Mouse (Mus musculus) adrenal gland, adult (tissue): ENCODE measurements at regions not wholly inside any gene's neighbourhood (a gene's known extent, or its start where the extent isn't known, plus 50 kb on each side); places are given as distances from the start of the nearest gene placed in this dataset.
"Not testable (repeated sequence)": the region's sequence is repeated elsewhere in the genome, so short reads cannot be mapped to it uniquely, and the experiment has no call there.

Experiments used
- DNase-seq, 2 experiments: peaks; one replicate each; pipeline ENCODE4 v3.0.0; 2022 to 2023; ENCODE audit warnings: low spot score in 1 of 2; ENCODE audit not compliant: inconsistent age in 2 of 2

DNA sequence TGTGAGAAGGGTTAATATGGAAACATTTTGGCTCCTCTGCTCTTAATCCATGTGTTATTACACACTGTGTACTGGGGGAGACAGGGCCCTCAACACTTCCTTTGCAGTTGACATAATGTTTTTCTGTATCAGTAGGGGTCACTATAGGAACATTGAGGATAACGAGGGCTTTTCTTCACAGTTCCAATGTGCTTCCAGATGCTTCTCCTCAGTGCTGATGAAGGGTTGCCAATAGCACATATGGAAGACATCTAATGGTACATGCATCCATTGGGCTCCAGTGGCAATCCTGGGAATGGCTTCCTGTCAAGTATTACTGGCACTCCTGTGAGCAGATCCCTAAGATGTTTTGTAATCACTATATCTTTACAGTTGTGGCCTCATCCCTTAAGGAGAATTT, 62.1 kb downstream of the Naa11 start:
- DNase-seq: no peak

DNA sequence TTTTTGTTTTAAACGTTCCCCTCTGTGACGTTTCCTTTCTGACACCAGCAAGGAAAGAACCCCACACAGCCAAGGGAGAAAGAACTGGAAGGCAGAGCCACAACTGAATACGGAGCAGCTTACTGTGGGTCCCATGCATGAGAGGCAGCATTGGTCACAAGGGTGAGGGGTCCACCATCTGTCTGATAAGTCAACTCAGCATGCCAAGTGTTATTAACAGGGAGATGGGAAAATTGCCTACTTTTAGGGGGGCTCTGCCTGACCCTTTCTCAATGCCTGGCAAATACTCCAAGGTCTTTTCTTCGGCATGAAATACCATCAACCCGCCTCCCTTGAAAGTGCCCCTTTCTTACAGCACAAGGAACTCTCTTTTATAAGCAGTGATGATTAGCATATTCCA, 66.3 kb downstream of the Naa11 start:
- DNase-seq: no peak

DNA sequence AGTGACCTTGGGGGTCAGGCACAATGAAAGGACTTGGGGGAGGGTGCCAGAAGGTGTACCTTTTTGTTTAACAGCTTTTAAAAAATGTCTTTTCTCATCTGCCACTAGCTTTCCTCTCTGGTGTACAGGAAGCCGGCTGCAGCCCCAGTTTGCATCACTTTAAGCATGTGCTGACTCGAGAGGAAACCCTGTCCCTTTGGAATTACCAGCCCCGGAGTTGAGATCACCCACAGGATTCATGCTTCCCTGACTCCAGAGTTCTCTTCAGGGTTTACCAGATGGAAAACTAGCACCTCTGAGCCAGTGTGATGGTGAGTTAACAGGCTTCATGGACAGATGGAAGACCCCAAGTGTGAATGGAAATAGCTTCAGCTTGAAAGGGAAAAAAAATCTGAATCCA, 68.3 kb downstream of the Naa11 start:
- no peak for DNase-seq

DNA sequence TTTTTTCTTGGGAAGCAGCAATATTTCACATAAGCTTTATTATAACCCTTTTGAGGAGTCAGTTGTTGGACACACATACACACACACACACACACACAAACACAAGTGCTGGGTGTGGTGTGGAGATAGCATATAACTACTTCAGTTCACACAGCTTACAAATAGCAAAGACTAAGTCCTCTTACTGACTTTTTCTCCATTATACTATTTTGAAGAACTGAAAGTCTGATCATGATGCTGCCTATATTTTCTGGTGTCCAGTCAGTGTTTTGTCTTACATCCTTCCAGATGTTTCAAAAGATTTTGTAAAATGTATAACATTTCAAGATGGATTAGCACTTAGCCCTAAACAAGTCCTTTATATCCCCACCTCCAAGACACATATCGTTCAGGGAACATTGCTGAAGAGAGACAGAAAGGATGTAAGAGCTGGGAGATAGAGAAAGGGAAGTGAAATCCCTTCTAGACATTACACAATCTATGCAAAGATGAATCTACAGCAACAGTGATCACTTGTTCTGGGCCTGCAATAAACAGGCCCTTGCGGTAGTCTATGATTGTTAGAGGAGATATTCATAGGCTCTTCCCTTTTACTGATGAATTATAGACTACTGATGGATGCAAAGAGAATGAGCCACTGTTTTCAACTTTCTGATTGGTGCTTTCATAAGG, 72.2 kb downstream of the Naa11 start:
- DNase-seq: no peak

DNA sequence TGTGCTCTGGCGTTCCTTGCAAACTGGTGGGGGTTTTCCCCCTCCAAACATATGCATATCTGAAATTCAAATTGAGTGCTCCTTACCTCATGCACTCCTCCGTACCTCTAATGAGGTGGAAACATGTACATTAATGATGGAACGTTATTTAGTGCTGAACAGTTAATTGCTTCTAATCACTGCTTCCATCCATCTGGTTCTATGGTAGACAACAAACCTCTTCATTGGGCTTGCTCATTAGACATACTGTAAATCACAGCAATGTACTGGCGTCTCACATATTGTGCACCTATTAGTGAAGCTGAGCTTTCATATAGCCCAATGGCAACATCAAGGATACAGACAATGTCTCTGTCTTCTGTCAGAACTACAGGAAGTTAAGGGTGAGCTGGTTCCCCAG, 85.3 kb downstream of the Naa11 start:
- DNase-seq: no peak

DNA sequence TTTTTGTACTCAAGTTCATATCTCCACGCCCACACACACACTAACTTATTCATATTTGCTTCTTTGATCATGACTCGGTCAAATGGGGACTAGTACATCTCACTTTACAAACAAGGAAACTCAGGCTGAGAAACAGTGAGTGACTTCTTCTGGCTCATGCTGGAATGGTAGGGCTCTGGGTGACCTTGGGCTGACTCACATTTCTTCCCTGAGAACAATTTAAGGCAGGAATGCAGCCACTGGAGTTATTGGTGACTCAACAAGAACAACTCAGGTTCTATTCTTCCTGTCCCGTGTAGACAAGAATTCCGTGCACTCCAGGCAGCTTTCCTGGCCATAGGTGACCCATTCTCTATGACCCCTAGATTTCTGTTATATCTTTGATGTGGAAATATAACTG, 87.3 kb downstream of the Naa11 start:
- DNase-seq: peak; percentile 20 to 26

DNA sequence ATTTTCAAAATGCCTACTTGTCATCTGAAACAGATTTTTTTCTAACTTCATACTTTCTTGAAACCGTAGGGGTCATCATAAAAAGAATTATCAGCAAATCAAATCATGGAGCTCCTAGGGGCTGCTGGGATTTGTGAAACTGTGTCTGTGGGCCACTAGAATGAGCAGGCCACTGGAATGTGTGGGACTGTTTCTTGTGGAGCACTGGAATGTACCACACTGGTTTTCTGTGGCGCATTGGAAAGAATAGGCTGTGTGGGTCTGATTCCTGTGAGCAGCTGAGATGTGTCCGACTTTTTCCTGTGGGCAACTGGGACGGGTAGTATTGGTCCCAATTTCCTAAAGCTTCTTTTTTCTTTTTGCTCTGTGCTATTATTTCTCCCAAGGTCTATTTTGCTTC, 90.6 kb downstream of the Naa11 start:
- no peak for DNase-seq

DNA sequence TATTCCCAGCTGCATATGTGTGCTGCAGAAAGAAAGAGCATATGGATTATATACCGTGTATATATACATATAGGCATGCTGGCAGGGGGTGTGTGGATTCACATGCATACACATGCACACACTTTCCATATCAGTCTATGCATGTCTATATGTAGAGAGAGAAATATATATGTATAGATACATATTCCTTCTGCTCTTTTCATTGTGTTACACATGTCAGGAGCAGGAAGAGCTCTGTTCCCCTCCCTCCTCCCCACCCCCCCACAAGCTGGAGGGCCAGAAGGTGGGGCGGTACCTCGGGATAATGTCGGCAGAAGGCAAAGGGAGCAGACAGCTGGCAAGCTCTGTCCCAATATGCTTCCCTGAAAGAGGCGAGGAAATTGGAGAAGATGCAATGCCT, 91.3 kb downstream of the Naa11 start:
- DNase-seq: no peak

DNA sequence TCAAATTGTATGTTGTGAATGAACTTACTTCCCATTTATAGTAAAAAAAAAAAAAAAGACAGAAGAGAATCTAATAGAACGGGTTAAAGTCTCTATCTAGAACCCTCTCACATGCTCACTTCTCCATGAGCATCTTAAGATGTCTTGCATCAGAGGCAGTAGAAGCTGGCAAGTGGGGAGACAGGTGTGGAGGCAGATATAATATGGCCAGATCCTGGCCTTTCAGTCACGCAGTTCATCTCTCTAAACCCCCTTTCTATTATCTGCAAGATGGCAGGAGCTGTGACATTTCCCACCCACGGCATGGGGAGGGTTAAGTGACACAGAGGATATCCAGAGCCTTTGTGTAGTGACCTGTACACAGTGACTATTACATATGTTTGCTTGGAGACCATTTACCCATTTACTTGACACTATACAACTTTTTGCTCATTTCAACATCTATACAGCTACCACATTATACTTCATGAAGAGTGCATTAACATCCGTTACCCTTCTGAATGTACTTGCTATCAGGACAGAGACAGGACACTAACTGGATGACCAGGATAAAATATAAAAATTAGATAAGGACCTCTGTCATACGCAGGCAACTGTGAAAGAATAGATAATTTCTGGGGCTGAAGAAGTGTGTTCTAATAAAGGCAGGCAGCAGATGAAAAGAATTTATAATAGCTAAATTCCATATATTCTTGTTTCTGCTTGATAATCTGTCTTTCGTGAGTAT, 91.9 kb downstream of the Naa11 start:
- DNase-seq: no peak

DNA sequence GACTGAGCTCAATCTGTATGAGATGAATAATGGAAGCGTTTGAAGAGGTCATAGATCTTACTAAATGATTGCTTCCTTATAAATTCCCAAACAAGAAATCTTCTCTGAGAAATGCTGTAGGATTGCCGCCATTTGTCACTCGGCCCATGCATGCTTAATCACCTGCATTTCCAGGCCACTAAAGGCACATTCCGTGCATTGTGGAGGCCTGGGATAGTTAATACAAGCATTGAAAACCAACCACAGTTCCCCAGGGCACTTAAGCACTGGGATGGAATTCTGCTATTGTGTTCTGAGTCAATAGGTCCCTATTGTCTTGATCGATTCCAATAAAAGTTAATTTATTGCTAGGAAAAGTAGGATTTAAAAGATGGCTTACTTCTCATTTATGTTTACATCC, 92.5 kb downstream of the Naa11 start:
- DNase-seq: no peak

DNA sequence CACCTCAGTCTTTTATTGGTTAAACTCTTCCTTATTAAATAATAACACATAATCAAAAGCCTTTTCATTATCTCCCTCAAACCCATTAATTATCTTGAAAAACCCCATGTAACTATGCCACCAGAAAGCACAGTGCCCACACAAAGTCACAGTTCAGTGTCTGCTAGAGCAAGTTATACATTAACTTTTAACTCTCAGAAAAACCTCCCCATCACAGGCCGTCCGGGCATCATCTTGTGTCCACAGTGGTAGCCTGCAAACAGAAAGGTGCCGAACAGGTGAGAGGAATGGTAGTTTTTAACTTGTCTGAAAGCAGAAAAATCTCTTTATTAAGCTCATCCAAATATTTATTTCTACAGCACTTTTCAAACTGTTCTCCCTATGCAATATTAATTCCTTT, 96.0 kb downstream of the Naa11 start:
- DNase-seq: no peak

DNA sequence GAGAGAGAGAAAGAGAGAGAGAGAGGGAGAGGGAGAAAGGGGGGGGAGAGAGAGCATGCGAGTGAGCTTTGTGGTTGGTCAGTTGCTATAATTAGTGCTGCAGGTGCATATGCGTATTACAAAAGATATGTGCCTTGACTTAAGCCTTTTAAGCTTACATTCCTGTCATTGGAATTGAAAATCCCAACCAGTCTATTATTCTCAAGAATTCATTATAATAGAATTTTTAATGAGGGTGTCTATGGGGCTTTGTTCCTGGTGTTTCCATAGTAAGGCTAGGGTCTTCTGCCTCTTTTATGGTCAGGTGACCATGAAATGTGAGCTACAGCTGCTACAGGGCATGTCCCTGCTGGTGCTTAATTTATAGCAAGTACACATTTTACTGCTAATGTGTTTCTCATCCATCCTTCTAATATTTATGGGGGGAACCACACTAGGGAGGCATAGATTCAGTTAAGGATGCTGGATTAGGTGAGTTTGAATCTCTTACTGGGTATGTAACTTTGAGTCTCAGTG, 102.0 kb downstream of the Naa11 start:
- no peak for DNase-seq

DNA sequence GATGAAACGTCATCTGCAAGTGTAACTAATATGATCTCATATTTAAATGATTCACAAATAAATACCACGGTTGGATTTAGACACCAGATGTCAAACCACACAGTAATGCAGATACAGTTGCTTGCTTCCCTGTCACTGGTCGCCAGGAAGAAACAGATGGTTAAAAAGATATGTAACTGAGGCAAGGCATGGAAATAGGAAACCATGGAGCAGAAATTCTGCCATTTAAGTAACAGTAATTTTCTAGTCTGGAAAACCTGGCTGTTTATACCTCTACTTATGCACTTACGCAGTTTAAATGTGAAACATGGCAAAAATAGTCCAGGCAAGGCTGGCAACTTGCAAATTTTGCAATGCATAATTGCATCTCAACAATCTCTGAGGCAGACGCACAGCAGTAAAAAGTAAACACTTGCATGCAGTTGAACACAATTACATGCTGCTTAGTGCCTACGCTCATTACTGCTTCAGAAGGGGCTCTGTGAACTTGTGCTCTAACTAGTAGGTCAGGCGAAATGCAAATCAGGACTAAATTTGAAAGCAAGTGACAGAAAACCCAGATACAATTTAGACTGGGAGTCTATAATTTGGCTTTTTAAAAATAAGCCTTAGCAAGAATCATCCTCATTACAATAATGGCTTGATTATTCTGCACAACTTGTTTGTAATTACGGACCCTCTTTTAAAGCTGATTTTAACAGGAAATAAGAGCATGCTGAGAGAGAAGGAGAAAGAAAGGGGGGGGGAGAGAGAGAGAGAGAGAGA, 102.6 kb downstream of the Naa11 start:
- no peak for DNase-seq

DNA sequence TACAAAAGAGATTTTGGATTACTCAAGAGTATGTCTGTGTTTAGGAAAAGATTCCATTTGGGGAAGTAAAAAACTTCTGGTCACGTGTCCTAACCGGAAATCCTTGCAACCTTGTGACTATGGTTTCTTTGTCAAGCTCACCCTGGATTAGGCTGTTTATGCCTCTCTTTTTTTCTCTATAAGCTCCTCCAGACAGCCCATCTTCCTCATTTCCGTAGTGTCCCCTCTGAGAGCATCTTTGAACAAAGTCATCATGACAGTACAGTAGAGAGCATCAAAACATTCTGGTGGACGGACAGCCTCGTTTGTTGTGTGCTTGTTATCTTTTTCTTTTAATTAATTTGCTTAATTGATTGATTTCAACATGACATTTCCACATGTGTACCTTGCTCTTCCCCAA, 112.7 kb downstream of the Naa11 start:
- no peak for DNase-seq

DNA sequence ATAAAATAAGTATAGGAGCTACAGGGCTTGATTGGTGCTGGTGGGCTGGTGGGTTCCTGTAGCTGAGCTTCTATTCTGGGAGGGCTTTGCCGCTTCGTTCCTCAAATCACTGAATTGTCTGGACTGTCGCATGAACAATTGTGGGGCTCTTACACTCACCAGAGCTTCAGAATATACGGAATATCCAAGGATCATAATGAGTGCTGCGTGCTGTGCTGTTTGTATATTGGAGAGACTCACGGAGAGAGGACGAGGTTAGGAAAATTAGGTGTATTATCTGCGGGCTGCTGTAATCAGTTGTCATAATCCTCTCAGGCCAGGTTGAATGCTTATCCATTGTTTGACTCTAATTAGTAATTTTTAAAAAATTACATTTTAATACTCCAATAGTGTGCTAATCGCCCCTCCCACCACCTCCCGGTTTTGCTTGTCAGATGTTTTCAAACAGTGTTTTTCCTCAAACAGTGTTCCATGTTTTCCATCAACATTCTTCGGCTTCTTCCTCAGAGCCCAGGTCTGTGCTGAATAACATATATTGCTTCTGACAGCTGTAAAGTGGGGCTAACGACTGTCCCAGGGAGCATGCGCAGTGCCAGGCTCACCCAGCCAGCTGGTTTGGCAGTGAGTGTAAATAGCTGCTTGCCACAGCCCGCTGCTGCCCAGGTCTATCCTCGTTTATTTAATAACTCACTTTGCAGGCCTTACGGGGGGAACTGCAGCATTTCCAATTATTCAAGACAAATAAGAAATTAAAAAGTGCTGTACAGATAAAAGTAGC, 114.2 kb downstream of the Naa11 start:
- peak in 1 of 2 experiments; percentile 5 for DNase-seq

DNA sequence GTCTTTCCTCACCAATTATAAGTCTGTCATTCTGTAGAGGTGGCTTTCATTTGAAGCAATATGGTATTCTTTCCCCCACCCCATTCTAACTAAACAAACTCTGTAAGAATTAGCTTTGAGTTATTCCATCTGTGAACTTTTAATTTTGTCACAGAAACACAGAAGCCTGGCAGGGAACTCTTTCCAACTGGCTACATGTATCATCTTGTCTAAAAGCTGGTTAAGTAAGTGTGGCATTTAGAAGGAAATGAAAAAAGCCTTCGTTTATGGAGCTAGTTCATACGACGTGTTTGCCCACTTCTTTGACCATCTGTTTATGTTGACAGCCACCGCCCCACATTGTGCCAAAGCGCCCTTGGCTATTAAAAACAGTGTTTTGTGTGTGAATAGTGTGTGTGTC, 115.5 kb downstream of the Naa11 start:
- no peak for DNase-seq

DNA sequence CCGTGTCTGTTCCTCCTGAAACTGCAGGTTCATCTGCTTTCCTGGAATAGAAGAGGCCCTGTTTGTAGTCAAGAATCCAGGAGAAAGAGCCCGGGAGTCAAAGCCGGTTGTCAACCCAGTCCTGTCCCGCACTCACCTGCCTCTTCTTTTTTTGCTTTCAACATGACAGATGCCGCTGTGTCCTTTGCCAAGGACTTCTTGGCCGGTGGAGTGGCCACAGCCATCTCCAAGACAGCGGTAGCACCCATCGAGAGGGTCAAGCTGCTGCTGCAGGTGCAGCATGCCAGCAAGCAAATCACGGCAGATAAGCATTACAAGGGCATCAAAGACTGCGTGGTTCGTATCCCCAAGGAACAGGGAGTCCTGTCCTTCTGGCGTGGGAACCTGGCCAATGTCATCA, 127.5 kb downstream of the Naa11 start:
- not testable (repeated sequence) for DNase-seq

DNA sequence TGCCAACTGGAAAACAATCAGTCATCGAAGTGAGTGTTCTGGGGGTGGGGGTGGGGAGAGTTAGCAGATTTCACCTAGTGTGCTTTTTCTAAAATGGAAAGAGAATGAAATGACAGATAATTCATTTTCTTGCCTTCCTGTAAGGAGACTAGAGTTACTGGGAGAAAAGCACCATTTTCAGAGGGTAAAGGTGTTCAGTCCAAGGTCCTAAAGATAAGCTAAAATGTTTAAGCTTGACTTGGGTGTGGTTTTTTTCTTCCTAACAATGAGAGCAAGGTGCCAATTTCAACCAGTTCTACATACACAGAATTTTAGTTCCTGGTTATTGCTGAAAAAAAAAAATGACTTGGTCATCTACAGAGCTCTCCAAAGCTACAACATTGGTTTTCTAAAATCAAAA, 135.1 kb downstream of the Naa11 start:
- DNase-seq: no peak

DNA sequence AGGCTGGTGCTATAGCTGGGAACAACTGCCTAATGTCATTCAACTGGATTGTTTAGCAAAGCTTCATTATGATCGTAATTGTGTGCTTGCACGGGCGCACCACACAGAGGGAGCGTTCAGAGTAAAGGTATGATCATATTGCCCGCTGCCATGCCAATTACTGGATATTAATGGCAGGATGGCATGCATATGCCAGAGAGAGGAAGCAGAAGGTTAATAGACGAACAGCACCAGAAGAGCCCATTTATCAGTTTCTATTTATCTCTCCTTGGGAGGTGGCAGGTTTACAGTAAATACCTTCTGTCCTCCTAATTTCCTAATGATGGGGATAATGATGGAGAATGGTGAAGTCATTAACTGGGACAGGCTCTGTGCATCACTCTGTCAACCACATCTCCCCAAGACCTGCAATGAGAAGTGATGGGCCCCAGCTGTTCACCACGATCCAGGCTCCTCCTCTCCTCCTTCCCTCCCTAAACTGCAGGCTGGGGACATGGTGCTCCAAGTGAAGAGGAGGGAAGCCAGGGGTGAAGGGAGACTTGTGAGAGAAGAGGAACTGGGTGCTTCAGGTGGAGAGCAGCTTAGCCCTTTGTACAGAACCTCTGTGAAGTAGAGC, 135.6 kb downstream of the Naa11 start:
- no peak for DNase-seq

DNA sequence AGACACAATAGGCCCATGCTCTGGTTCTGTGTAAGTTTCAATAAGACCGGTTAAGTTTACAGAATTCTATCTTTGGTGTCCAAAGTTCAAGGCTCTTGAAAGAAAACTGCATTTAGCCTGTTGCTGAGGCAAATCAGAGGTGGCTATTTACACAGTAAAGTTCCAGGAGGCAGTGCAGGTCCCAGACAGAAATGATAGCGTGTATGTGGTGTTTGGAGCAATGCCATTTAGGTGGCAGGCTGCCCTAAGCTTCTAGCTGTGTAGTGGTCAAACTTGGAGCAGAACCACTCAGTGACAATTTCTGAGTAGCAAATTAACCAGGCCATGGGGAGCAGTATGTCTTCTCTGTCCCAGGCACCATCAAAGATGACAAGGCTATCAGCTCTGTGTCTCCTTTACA, 125.5 kb upstream of the Paqr3 start:
- no peak for DNase-seq

DNA sequence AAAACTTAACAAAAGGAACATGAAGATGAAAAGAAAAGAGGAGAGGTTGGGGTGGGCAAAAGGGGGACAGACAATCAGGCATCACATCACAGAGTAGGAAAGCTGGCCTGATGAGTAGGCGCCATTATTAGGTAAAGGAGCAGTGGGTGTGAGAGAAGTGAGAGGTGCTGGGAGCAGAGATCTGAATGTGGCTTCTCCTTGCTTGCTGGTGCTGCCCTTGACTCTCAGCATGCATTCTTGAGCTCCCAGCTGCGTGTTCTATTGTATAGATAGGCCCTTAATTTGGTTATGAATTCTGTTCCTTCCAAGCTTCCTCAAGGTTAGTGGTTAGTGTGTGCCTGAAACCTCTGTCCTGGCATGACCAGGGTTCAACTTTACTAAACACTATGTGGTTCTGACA, 115.0 kb upstream of the Paqr3 start:
- DNase-seq: no peak
